Mouse (Mus musculus) inflammation-experienced regulatory T-cells, adult 6 months (primary cell): ENCODE data around the gene 1700029H14Rik. TPM values are rescaled to one million over a fixed set of nuclear protein-coding genes. Genes with fewer than 3 reads are reported as not detected.

Experiments
- ATAC-seq: one replicate; pipeline ENCODE4 v1.8.0; 2017
- polyA plus RNA-seq, 3 experiments: library from polyadenylated mRNA; unstranded; fragments of 100-300 nt; shearing (Covaris generic); gene quantifications; one replicate each; pipeline ENCODE4 v1.2.1; 2017

Gene 1700029H14Rik
- polyA plus RNA-seq, 3 experiments from 2014 or later = not detected

- no peak for ATAC-seq
Observed at GRCm38 (mm10) chr8:13503936-13504606, 58.2 kb downstream of the 1700029H14Rik start.

- ATAC-seq = no peak
Observed at GRCm38 (mm10) chr8:13501221-13501620, 61.0 kb downstream of the 1700029H14Rik start.

Other genes starting within 250 kb of the 1700029H14Rik start
- gene Tfdp1, start 223.7 kb downstream of the 1700029H14Rik start, polyA plus RNA-seq = 10 to 100 TPM; 33.2 to 64.7 (median 37.8) TPM
- not detected for gene Atp4b, start 165.6 kb downstream of the 1700029H14Rik start, polyA plus RNA-seq
- not detected for gene Grk1, start 157.4 kb downstream of the 1700029H14Rik start, polyA plus RNA-seq
- gene Tmem255b, start 127.3 kb downstream of the 1700029H14Rik start, polyA plus RNA-seq = not detected
- gene Gas6, start 68.0 kb downstream of the 1700029H14Rik start, polyA plus RNA-seq = not detected
- 100 to 1,000 TPM in 1 of 3 experiments, 10 to 100 TPM in 2; 96.4 to 121 (median 96.5) TPM for gene Rasa3, start 115.1 kb upstream of the 1700029H14Rik start, polyA plus RNA-seq
- not detected for gene Cfap97d2, start 143.4 kb upstream of the 1700029H14Rik start, polyA plus RNA-seq
- 10 to 100 TPM; 24.1 to 28.0 (median 24.3) TPM for gene Cdc16, start 195.2 kb upstream of the 1700029H14Rik start, polyA plus RNA-seq
- 10 to 100 TPM; 12.8 to 16.8 (median 16.6) TPM for gene Upf3a, start 223.2 kb upstream of the 1700029H14Rik start, polyA plus RNA-seq